Mouse (Mus musculus) T-cell, adult 2 months (primary cell): ENCODE results near the gene Clec9a.
A peak's percentile ranks its signal among the peaks of the same experiment; 100 is the strongest.

Experiments used
- DNase-seq: peaks from one replicate; pipeline ENCODE4 v3.0.0; 2022; ENCODE audit warnings: low spot score

Clec9a gene

GRCm38 (mm10) chr6:129408562-129408961 lies at the start of gene Clec9a:
Gene Clec9a (plus strand): TSS chr6:129408862.
- no peak for DNase-seq

GRCm38 (mm10) chr6:129359515-129359914 lies 49.1 kb upstream of the Clec9a start:
- no peak for DNase-seq

- DNase-seq: no peak
Observed at GRCm38 (mm10) chr6:129363942-129364341, 44.7 kb upstream of the Clec9a start.

- DNase-seq: peak; percentile 49
Observed at GRCm38 (mm10) chr6:129365959-129366359, 42.7 kb upstream of the Clec9a start.

GRCm38 (mm10) chr6:129369374-129370132 lies 39.1 kb upstream of the Clec9a start:
- DNase-seq: no peak

- DNase-seq: no peak
Observed at GRCm38 (mm10) chr6:129374937-129375471, 33.7 kb upstream of the Clec9a start.

- no peak for DNase-seq
Observed at GRCm38 (mm10) chr6:129380454-129380853, 28.2 kb upstream of the Clec9a start.

- DNase-seq: no peak
Observed at GRCm38 (mm10) chr6:129381736-129382135, 26.9 kb upstream of the Clec9a start.

GRCm38 (mm10) chr6:129383466-129383865 lies 25.2 kb upstream of the Clec9a start:
- no peak for DNase-seq

GRCm38 (mm10) chr6:129385000-129385399 lies 23.7 kb upstream of the Clec9a start:
- DNase-seq: no peak

- DNase-seq: no peak
Observed at GRCm38 (mm10) chr6:129385774-129386173, 22.9 kb upstream of the Clec9a start, which contains the start of gene Clec12b. Gene Clec12b (minus strand): TSS chr6:129385874.

- DNase-seq: no peak
Observed at GRCm38 (mm10) chr6:129393087-129393720, 15.5 kb upstream of the Clec9a start.

- no peak for DNase-seq
Observed at GRCm38 (mm10) chr6:129393732-129394131, 14.9 kb upstream of the Clec9a start.

GRCm38 (mm10) chr6:129396997-129397396 lies 11.7 kb upstream of the Clec9a start, which contains the start of gene Clec1b:
Gene Clec1b (plus strand): TSS chr6:129397297.
- DNase-seq: no peak

GRCm38 (mm10) chr6:129399945-129400344 lies 8.7 kb upstream of the Clec9a start:
- no peak for DNase-seq

- DNase-seq: no peak
Observed at GRCm38 (mm10) chr6:129402404-129402803, 6.3 kb upstream of the Clec9a start.

- no peak for DNase-seq
Observed at GRCm38 (mm10) chr6:129403391-129403790, 5.3 kb upstream of the Clec9a start.

- no peak for DNase-seq
Observed at GRCm38 (mm10) chr6:129405999-129406398, 2.7 kb upstream of the Clec9a start.

- no peak for DNase-seq
Observed at GRCm38 (mm10) chr6:129407324-129407723, 1.3 kb upstream of the Clec9a start.

GRCm38 (mm10) chr6:129414177-129414576 lies 5.5 kb downstream of the Clec9a start:
- DNase-seq: no peak

GRCm38 (mm10) chr6:129422311-129422710 lies 13.6 kb downstream of the Clec9a start:
- no peak for DNase-seq

GRCm38 (mm10) chr6:129423040-129423733 lies 14.5 kb downstream of the Clec9a start:
- DNase-seq: no peak

- DNase-seq: peak; percentile 34
Observed at GRCm38 (mm10) chr6:129423734-129424072, 15.0 kb downstream of the Clec9a start.
